Mouse (Mus musculus): Measurements from ENCODE around the gene Imp3. TPM values are rescaled to one million over a fixed set of nuclear protein-coding genes. Genes with fewer than 3 reads are reported as not detected.

Imp3 gene
- polyA plus RNA-seq, 1 experiment from 2014 or later, result 76.8 TPM

DNA sequence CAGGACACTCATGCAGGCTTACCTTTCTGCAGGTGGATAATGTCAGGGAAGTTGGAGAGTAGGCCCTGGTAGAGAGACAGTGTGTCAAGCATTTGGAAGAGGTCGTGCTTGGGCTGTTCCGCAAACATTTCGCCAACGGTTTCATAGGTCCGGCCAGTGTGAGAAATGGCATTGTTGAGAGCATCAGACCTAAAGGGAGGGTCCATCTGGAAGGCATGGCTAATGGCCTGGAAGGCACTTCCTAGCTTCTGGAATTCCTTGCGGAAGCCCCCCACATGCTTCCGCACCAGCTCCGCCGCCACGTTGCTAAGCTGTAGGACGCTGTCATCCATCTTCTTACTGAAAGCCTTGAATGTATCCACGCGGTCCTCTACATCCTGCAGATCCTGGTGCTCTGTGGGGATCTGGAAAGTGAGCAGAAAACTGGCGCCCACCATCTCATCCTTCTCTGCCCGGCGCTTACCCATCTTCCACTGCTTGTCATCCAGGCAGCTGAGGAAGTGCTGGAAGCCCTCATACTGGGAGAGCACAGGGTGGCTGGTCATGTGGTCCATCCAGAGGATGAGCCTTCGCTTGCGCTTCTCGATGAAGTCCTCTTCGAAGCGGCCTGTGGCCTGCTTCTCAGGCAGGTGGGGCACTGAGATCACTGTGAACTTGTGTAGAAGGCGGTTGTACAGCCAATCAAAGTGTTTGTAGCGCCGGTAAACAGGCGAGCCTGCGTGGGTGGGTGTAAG, 11.8 kb upstream of the Imp3 start:
- Histone ChIP-seq H3K4me3 (ENCODE audit: low read depth, low read length) (peak overlapping the region; percentile 32), H3K27me3 (ENCODE audit: control insufficient read depth, insufficient read depth, low read length) (no peaks in the 10 kb centered on the region), H3K9ac (replicated peaks; ENCODE audit: low read depth, low read length) (0 out of 2 replicates have a peak overlapping the region, but pooled peaks have one; percentile 8), H3K4me1 (ENCODE audit: control insufficient read depth, insufficient read depth, low read length) (peaks cover 44% of the 10 kb centered on the region), H3K4me2 (replicated peaks; ENCODE audit: low read depth, low read length) (peak overlapping the region; percentile 89), H3K36me3 (ENCODE audit: control insufficient read depth, insufficient read depth, low read length) (peaks cover 9% of the 10 kb centered on the region), H3K27ac (ENCODE audit: low read length) (peak overlapping the region; percentile 64; the same call in 1 of the 2 replicates), H3K9me3 (ENCODE audit: control insufficient read depth, low read depth, low read length) (no peaks in the 10 kb centered on the region)
- WGBS, result 62% methylated on average over 26 of the region's 26 CpGs
- no peak for ATAC-seq (ENCODE audit: insufficient number of reproducible peaks, insufficient read depth, low FRiP score, low read depth)

DNA sequence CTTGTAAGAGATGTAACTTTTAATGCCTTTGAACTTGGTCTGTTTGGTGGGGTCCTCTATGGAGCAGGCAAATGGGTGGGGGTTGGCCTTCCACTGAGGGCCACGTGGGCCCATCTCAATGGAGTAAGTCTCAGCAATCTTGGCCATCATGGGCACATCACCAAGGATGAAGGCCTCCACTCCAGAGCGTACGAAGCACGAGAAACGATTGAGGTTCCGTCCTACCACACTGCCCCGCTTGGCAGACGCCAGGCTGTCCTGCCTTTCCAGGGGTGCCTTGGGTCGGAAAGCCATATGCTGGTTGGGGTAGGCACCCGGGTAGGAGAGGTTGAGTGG, 11.3 kb upstream of the Imp3 start:
- Histone ChIP-seq H3K4me2 (replicated peaks; ENCODE audit: low read depth, low read length) (peak overlapping the region; percentile 89), H3K4me1 (ENCODE audit: control insufficient read depth, insufficient read depth, low read length) (peaks cover 44% of the 10 kb centered on the region), H3K9me3 (ENCODE audit: control insufficient read depth, low read depth, low read length) (no peaks in the 10 kb centered on the region), H3K36me3 (ENCODE audit: control insufficient read depth, insufficient read depth, low read length) (peaks cover 9% of the 10 kb centered on the region), H3K9ac (replicated peaks; ENCODE audit: low read depth, low read length) (no peak overlapping the region), H3K27me3 (ENCODE audit: control insufficient read depth, insufficient read depth, low read length) (no peaks in the 10 kb centered on the region), H3K27ac (ENCODE audit: low read length) (no peak overlapping the region), H3K4me3 (ENCODE audit: low read depth, low read length) (peak overlapping the region; percentile 66; the same call in 1 of the 2 replicates)
- 98% methylated on average over 10 of the region's 10 CpGs for WGBS
- ATAC-seq (ENCODE audit: insufficient number of reproducible peaks, insufficient read depth, low FRiP score, low read depth), result no peak

DNA sequence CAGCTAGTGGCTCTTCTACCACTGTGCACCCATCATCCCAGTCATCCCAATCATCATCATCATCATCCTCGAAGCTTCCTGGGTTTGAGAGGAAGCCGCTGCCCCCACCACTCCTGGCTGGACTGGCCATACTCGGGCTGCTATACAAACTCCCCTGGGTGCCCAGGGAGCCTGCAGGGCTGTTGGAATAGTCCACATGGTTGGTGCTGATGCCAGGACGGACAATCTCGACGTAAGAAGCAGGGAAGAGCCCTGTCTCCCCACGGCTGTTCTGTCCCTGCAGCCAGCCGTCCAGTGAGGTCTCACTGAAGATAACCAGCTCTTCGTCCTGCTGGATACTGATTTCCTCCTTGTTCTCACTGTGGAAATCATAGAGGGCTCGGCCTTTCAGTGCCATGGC, 10.9 kb upstream of the Imp3 start:
- peaks cover 44% of the 10 kb centered on the region for H3K4me1 ChIP-seq (ENCODE audit: control insufficient read depth, insufficient read depth, low read length)
- peak overlapping the region; percentile 66 for H3K4me3 ChIP-seq (ENCODE audit: low read depth, low read length)
- 76% methylated on average over 10 of the region's 10 CpGs for WGBS
- no peak for ATAC-seq (ENCODE audit: insufficient number of reproducible peaks, insufficient read depth, low FRiP score, low read depth)
- H3K27ac ChIP-seq (ENCODE audit: low read length), result peak overlapping the region; percentile 94; the same call in 1 of the 2 replicates
- H3K36me3 ChIP-seq (ENCODE audit: control insufficient read depth, insufficient read depth, low read length), result peaks cover 9% of the 10 kb centered on the region
- no peaks in the 10 kb centered on the region for H3K27me3 ChIP-seq (ENCODE audit: control insufficient read depth, insufficient read depth, low read length)
- H3K9me3 ChIP-seq (ENCODE audit: control insufficient read depth, low read depth, low read length), result no peaks in the 10 kb centered on the region
- no peak overlapping the region; the same call in 1 of the 2 replicates for H3K9ac ChIP-seq (replicated peaks; ENCODE audit: low read depth, low read length)
- H3K4me2 ChIP-seq (replicated peaks; ENCODE audit: low read depth, low read length), result peak overlapping the region; percentile 89

DNA sequence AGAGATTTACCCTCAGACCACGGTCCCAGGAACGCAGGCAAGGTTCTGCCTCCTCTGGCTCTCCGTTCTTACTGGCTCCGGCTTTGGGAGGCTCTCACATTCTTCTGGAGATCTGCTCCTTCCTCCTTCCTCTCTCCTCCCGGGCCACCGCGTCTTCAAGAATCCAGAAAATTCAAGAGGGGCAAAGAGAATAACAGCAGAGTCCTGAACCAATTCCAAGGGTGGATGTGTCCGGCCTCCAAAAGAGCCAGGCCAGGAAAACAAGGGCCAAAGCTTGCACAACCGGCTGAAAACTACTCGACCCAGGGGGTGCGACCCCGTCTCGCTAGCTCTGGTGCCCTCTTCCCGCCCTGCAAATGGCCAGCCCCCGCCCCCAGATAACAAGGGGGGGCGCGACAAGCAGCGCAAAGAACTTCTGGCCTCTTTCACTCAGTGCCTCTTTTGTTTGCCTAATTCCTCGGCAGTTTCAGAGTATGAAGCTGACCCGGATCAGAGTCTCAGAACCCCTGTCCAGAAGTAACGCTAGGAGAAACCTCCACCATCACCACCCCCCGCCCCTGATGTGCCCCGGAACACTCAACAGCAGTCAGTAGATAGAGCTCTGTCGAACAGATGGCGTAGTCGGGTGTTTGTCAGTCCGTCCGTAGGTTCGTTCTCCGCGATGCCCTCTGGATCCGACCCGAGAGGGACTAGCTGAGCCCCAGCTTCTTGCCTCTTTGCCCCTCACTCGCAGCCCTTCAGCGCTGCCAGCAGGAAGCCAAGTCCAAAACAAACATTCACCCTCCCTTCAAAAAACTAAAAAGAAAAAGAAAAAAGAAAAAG, 9.9 kb upstream of the Imp3 start:
- no peaks in the 10 kb centered on the region for H3K9me3 ChIP-seq (ENCODE audit: control insufficient read depth, low read depth, low read length)
- H3K36me3 ChIP-seq (ENCODE audit: control insufficient read depth, insufficient read depth, low read length), result peaks cover under 1% of the 10 kb centered on the region
- ATAC-seq (ENCODE audit: insufficient number of reproducible peaks, insufficient read depth, low FRiP score, low read depth), result 0 out of 2 replicates have a peak, but pooled peaks have one; percentile 15
- peak overlapping the region; percentile 89 for H3K4me2 ChIP-seq (replicated peaks; ENCODE audit: low read depth, low read length)
- peak overlapping the region; percentile 66 for H3K4me3 ChIP-seq (ENCODE audit: low read depth, low read length)
- H3K27ac ChIP-seq (ENCODE audit: low read length), result peak overlapping the region; percentile 94
- H3K27me3 ChIP-seq (ENCODE audit: control insufficient read depth, insufficient read depth, low read length), result no peaks in the 10 kb centered on the region
- H3K4me1 ChIP-seq (ENCODE audit: control insufficient read depth, insufficient read depth, low read length), result peaks cover 44% of the 10 kb centered on the region
- under 1% methylated on average over 35 of the region's 35 CpGs for WGBS
- H3K9ac ChIP-seq (replicated peaks; ENCODE audit: low read depth, low read length), result peak overlapping the region; percentile 71

DNA sequence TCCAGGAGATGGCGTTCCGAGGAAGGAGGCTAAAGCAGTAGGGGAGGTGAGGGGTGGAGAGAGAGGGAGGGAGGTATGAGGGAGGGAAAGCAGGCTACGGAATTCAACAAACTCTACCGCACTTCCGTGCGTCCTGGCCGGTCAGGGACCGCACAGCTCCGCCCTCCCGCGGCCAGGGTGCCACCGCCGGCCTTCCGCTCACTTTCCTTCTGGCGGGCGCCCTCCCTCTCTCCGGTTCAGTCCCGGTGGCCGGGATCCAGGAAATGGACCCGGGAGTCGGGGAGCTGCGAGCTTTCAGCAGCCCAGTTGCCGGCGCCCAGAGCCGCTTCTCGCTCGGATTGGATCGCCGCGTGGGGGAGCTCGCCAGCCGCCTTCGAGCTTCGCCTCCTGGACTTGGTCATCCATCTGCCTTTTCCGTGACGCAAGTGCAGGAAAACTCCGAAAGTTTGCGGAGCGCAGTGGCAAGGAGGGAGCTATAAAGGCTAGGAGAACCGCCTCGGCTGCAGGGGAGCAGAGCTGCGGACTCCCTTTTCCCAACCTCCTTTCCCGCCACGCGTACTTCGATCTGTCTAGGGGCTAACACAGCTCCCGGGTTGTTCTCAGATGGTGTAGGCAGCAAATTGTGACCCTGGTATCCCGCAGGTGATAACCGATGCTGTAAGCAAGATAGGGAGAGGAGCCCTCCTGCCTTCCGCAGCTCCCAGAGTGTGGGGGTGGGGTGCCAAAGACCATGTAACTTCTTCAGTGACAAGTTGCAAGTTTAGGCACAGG, 9.0 kb upstream of the Imp3 start, which contains the start of gene Snx33:
Gene Snx33 (minus strand): TSS at position 331 of the 771 bp plus-strand sequence.
- no peaks in the 10 kb centered on the region for H3K9me3 ChIP-seq (ENCODE audit: control insufficient read depth, low read depth, low read length)
- H3K27me3 ChIP-seq (ENCODE audit: control insufficient read depth, insufficient read depth, low read length), result no peaks in the 10 kb centered on the region
- H3K36me3 ChIP-seq (ENCODE audit: control insufficient read depth, insufficient read depth, low read length), result no peaks in the 10 kb centered on the region
- ATAC-seq (ENCODE audit: insufficient number of reproducible peaks, insufficient read depth, low FRiP score, low read depth), result peak; percentile 82
- H3K27ac ChIP-seq (ENCODE audit: low read length), result peak within 1 kb of the TSS; percentile 94
- peak within 1 kb of the TSS; percentile 89 for H3K4me2 ChIP-seq (replicated peaks; ENCODE audit: low read depth, low read length)
- peak within 1 kb of the TSS; percentile 66 for H3K4me3 ChIP-seq (ENCODE audit: low read depth, low read length)
- H3K4me1 ChIP-seq (ENCODE audit: control insufficient read depth, insufficient read depth, low read length), result peaks cover 41% of the 10 kb centered on the region
- under 1% methylated on average over 50 of the region's 50 CpGs for WGBS
- peak within 1 kb of the TSS; percentile 71 for H3K9ac ChIP-seq (replicated peaks; ENCODE audit: low read depth, low read length)

DNA sequence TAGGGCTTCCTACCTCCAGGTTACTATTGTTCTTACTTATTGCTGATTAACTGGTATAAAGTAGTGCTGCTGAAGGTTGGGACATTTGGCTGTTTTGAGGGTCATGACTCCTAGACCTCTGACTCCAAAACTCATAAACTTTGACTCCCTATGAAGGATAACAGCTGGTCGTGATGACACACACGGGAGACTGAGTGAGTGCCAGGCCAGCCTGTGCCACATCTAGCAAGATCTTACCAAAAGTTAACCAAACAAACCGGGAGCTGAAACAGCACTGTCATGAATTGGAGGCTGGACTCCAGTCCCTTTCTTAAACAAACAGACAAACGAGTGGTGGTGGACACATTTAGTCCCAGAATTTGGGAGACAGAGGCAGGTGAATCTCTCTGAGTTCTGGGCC, 7.8 kb upstream of the Imp3 start:
- Histone ChIP-seq H3K27me3 (ENCODE audit: control insufficient read depth, insufficient read depth, low read length) (no peaks in the 10 kb centered on the region), H3K4me1 (ENCODE audit: control insufficient read depth, insufficient read depth, low read length) (peaks cover 30% of the 10 kb centered on the region), H3K4me3 (ENCODE audit: low read depth, low read length) (no peak overlapping the region), H3K36me3 (ENCODE audit: control insufficient read depth, insufficient read depth, low read length) (no peaks in the 10 kb centered on the region), H3K4me2 (replicated peaks; ENCODE audit: low read depth, low read length) (no peak overlapping the region), H3K9me3 (ENCODE audit: control insufficient read depth, low read depth, low read length) (no peaks in the 10 kb centered on the region), H3K9ac (replicated peaks; ENCODE audit: low read depth, low read length) (no peak overlapping the region), H3K27ac (ENCODE audit: low read length) (no peak overlapping the region)
- no peak for ATAC-seq (ENCODE audit: insufficient number of reproducible peaks, insufficient read depth, low FRiP score, low read depth)
- 26% methylated on average over 4 of the region's 4 CpGs for WGBS

DNA sequence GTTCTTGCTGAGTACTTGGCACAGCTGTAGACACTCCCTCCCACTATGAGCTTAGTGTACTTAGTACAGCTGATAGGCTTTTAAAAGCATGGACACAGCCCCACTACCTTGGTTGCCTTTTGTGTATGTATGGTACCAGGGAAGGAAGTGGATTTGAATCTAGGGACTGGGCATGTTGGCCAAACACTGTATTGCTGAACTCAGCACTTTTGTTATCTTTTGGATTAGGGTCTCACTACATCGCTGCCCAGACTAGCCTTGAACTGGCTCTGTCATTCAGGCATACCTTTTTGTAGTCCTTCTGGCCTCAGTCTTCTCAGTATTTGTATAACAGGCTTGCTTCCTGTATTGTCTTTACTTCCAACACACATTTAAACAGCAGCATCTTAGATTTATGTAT, 6.7 kb upstream of the Imp3 start:
- Histone ChIP-seq H3K4me2 (replicated peaks; ENCODE audit: low read depth, low read length) (no peak overlapping the region), H3K4me3 (ENCODE audit: low read depth, low read length) (no peak overlapping the region), H3K27ac (ENCODE audit: low read length) (no peak overlapping the region), H3K4me1 (ENCODE audit: control insufficient read depth, insufficient read depth, low read length) (peaks cover 19% of the 10 kb centered on the region), H3K9me3 (ENCODE audit: control insufficient read depth, low read depth, low read length) (no peaks in the 10 kb centered on the region), H3K27me3 (ENCODE audit: control insufficient read depth, insufficient read depth, low read length) (no peaks in the 10 kb centered on the region), H3K36me3 (ENCODE audit: control insufficient read depth, insufficient read depth, low read length) (no peaks in the 10 kb centered on the region), H3K9ac (replicated peaks; ENCODE audit: low read depth, low read length) (no peak overlapping the region)
- no peak for ATAC-seq (ENCODE audit: insufficient number of reproducible peaks, insufficient read depth, low FRiP score, low read depth)
- 54% methylated on average over 1 of the region's 1 CpGs for WGBS

DNA sequence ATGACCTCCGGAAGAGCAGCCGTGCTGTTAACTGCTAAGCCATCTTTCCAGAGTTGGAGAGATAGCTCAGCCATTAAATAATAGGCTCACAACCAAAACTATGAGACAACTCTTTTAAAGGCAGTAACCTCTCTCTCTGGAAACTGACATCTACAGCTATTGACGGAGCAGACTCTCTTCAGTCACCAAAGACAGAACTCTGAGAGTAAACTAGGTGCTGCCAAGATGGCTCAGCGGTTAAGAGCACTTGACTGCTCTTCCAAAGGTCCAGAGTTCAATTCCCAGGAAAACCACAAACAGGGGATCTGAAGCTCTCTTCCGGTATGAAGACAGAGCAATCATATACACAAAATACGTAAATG, 433 bp upstream of the Imp3 start:
- H3K36me3 ChIP-seq (ENCODE audit: control insufficient read depth, insufficient read depth, low read length), result no peaks in the 10 kb centered on the region; the same call in 1 of the 2 replicates
- H3K9me3 ChIP-seq (ENCODE audit: control insufficient read depth, low read depth, low read length), result no peaks in the 10 kb centered on the region
- no peak for ATAC-seq (ENCODE audit: insufficient number of reproducible peaks, insufficient read depth, low FRiP score, low read depth)
- peak overlapping the region; percentile 44; the same call in 1 of the 2 replicates for H3K27ac ChIP-seq (ENCODE audit: low read length)
- WGBS, result 14% methylated on average over 6 of the region's 6 CpGs
- no peak overlapping the region for H3K9ac ChIP-seq (replicated peaks; ENCODE audit: low read depth, low read length)
- peaks cover 6% of the 10 kb centered on the region; the same call in 1 of the 2 replicates for H3K4me1 ChIP-seq (ENCODE audit: control insufficient read depth, insufficient read depth, low read length)
- no peaks in the 10 kb centered on the region for H3K27me3 ChIP-seq (ENCODE audit: control insufficient read depth, insufficient read depth, low read length)
- H3K4me3 ChIP-seq (ENCODE audit: low read depth, low read length), result peak overlapping the region; percentile 76
- peak overlapping the region; percentile 55 for H3K4me2 ChIP-seq (replicated peaks; ENCODE audit: low read depth, low read length)

All from stomach, embryonic 14.5 days (tissue).